Mouse (Mus musculus) megakaryocyte-erythroid progenitor cell, adult 5-6 weeks (primary cell): ENCODE data around the gene Baz2b. TPM values are rescaled to one million over a fixed set of nuclear protein-coding genes. Genes with fewer than 3 reads are reported as not detected.

Experiments
- ATAC-seq: replicated peaks from 2 replicates; pipeline ENCODE4 v1.8.0; 2016; ENCODE audit warnings: mild to moderate bottlenecking, inconsistent platforms; ENCODE audit not compliant: severe bottlenecking, poor library complexity, low FRiP score, low TSS enrichment
- total RNA-seq, 2 experiments: library from RNA; stranded (forward) in 1 of 2; stranded (reverse) in 1 of 2; fragments of 200-1000, 215-1000 nt in 1 of 2; fragments of >200 nt in 1 of 2; fragmentation: Nextera tagmentation in 1 of 2; gene quantifications; 2 replicates each; pipeline ENCODE4 v1.2.3; 2014 to 2017

Gene Baz2b
- total RNA-seq, 2 experiments from 2014 or later = 68.8 to 82.5 TPM

DNA sequence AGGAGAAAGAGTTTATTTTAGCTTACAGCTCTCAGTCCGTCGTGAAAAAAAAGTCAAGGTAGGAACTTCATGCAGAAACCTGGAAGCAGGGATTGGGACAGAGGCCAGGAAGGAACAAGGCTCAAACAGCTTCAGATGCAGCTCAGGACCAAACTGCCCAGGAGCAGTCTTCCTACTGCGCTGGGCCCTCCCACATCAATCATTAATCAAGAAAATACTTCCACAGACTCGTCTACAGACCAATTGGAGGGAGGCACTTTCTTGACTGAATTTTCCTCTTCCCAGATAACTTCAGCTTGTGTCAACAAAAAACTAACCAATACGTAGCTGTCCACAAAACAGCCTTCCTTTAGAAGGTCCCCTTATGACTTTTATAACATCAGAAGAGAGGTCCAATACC, 144.2 kb downstream of the Baz2b start:
- no peak for ATAC-seq

DNA sequence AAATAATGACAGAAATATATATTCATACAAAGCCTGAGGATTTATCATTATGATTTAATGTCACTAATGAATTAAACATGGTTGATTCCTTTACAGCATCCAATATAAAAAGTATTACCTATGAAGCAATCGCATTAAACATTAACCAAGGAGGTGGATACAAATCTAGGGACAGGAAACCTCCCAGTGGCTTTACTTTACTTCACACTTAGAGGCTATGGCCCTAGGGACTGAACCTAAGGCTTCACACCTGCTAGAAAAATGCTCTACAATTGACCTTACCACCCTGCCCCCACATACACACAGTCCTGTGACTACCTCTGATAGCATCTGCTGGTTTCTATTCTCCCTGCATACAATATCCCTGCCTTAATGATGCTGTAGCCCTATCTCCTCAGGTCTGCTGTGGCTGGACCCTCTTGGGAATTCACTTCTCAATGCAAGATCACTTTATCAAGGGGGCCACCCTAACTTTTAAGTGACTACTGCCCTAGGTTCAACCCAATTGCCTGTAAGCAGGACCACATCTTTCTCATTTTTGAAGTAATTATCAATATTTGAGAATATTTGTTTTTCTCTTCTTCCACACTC, 149.4 kb downstream of the Baz2b start:
- no peak for ATAC-seq

DNA sequence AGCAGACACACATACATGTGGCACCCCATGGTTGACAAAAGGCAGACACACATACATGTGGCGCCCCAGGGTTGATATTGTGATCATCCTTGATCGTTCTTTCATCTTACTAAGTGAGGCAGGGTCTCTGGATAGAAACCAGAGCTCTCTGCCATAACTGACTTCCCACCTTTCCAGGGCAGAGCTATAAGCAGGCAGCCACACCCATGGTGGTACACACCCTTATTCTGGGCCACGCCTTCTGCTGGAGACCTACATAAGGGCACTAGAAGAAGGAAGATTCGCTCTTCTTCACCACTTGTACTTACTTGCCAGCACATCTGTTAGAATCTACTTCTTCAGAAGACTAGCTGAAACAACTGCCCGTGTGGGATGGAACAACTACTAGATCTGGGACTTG, 150.3 kb downstream of the Baz2b start:
- ATAC-seq = peak; percentile 74

DNA sequence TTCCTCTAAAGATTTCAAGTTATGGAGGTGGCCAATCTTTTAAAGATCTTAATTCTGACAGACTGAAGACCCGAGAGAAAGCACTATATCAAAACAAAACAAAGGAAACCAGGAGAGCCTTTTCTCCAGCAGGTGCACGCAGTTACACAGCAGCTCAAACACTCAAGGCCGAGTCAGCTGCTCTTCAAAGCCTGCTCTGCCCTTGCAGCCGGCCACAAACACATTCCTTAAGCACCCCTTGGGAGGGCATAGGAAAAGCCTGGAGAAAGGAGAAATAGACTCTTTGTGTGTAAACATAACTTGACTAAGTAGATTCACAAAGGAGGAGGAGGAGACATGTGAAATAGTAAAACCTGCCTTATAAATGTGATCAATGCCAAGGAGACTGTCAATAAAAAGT, 153.6 kb downstream of the Baz2b start:
- no peak for ATAC-seq

DNA sequence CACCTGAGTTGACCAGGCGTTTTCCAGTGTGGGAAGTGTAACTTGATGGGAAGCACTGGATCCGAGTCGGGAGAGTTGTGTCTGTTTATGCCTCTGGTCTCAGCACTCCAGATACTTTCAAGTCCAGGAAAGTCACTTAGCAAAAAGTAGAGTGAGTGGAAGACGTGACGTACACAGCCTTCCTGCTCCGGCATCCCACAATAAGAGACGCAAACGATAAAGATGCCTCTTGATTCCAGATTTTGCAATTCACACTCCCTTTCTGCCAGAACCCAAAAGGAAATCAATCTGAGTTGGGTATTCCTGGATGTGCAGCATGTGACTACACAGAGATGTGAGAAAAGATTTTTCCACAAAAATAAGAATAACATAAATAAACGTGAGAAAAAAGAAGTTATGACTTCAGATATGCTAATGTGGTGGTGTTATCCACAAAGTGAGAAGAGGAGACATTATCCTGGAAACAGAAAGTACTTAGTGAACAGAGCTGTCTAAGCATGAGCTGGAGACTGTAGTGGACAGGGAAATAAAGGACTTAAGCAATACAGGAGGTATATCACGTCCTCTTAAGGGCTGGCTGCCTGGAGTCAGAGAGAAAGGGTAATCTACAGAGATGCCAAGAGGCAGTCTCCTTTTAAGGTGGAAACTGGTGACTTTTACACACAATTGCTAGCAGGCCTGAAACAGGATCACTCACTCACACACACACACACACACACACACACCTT, 154.7 kb downstream of the Baz2b start:
- ATAC-seq = no peak

DNA sequence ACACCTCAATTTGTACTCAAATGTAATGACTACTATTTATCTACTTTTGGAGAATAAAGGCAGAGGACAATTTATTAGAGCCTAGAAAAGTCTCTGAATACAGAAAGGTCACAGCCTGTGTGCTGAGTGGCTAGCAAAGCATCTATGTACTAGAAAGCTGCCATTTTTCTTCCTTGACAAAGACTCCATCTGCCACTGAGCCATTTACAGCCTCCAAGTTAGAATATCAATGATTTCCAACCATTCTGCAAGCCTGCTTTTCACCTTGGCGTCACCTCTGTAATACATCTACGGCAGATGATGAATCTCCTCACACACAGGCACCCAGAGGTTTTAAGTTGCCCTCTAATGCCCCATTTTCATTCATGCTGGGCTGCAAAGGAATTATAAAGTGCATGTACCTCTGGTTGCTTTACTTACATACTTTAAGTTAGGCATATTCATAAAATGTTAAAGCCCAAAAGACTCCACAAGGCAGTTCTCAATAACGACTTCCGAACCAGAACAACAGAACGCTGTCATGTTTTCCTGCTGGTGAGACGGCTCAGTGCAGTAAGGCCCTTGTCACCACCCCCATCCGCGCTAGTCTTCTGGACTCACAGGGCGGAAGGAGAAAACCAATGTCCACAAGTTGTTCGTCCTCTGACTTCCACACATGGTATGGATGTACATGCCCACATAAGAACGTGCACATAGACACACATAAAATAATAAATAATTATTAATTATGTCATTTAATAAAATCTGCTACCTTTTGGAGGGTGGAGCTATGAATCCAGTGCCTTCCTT, 156.2 kb downstream of the Baz2b start:
- no peak for ATAC-seq

DNA sequence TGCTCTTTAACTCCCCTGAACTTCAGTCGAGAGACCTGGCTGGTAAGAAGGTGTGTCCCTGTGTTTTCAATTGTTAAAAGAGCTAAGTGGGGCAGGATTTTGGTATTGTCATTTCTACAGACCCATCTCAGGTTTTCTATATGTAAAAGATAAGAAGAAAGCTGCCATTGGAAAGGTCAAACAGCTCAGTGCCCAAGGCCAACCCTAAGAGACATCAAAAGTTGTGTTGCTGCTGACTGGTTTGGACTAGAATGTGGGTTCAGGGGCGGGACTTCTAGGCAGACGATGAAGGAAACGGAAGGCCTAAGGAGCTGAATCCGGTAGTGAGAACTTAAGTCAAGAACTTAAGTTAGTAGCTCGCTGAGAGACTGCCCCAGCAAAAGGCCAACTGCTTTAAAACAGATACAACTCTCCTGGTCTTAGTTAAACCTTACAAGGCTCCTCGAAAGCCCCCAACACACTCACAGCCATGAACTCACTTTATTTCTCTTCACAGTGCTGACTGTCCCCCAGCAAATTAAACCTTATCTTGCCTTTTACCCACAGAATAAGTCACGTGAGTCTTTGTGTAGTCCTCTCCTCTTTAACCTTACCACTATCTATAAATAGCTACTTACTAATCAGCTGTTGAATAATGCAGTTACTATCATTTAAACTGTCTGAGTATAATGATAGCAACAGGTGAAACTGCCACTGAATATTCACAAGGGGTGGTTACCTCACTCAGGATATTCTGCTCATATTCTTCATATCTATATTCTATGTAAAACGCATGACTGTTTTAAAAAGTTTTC, 158.8 kb downstream of the Baz2b start:
- ATAC-seq = peak; percentile 47

DNA sequence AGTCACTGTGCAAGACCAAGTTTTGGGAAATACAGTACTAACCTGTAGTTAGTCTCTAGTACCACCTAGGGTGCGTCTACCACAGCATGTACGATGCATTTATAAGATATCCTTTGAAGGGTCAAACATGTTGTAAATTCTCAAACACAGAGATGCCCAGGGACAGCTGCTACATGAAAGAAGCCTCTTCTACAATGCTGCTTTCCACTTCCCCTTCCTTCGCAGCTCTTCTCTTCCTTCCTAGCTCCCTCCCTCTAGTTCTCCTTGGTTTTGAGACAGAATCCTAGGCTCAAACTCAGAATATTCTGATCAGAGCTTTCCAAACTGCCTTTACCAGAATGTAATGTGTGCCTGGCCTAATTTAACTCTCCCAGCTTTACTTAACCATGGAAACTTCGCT, 159.8 kb downstream of the Baz2b start:
- no peak for ATAC-seq

DNA sequence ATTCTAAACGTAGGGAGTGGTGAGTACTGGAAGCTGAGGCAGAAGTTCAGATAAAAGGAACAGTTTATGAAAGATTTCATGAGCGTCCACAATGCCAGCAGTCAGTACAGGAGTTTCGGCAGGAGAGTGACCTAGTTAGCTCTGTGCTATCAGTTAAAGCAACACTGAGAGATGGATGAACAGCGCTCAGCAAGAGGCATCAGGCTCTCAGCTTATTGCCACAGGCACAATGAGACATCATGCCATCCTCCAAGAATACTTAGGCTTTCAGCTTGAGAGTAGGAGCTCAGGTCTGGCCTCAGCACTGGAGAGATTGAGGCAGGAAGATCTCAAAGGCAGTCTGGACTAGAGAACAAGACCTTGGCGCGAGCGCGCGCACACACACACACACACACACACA, 160.3 kb downstream of the Baz2b start:
- ATAC-seq = no peak

DNA sequence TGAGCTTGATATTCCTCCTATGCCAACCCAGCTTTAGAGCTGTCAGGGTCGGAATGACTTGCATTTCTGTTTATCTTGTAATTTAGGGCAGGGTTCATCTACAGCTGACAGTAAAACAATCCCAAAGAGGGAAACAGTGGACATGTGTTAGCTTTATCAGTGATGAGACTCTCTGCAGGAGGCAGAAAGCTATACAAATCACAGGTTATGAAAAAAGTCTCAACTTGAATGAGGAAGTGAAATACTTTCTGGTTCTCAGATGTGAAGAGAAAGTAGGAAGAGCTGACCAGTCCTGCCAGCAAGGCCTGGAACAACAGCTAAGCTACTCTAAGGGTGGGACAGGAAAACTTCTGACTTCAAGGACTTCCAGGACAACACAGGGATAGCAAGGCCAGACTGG, 163.6 kb downstream of the Baz2b start:
- ATAC-seq = peak; percentile 82

DNA sequence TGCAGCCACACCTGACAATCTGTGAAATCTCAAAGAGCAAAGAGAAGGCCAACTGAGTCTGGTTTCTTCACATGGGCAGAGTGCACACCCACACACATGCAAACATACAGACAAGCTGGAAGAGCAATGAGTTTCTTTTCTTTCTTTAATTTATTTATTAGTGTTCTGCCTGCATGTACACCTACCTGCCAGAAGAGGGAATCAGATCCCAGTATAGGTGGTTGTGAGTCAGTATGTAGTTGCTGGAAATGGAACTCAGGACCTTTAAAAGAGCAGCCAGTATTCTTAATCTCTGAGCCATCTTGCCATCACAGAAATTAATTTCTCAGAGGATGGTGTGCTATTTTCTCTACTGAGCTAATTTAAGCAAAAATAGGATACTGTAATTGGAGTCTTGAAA, 164.7 kb downstream of the Baz2b start:
- peak; percentile 49; the same call in 1 of the 2 replicates for ATAC-seq

DNA sequence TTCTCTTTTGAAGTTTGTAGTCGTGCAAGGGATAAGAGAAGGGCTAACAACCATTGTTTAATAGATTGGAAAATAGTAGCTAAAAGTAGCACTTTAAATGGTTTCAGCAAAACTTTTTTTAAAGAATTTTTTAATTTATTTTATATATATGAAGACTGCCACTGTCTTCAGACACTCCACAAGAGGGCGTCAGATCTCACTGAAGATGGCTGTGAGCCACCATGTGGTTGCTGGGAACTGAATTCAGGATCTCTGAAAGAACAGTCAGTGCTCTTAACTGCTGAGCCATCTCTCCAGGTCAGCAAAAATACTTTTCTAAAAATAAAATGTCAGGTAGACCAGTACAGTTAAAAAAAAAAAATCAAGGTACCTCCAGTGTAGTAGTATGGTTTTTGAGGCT, 165.1 kb downstream of the Baz2b start:
- ATAC-seq = no peak

DNA sequence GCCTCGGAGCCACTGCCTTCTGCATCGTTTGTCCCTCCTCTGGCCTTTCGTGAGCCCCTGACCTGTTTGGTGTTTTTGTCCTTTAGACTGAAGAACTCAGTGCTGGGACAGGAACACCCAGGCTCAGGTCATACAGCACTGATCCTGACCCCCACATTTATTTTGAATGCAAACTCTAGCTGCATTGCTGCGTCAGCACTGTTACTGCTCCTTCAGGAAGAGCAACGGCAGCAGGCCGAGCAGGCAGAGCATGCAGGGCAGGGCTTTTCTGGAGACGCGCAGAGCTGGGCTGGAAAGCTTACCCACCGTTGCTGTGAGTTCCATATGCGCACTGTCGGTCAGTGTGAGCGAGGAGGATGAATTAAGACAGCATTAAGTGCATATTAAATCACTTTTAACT, 166.9 kb downstream of the Baz2b start:
- ATAC-seq = no peak

DNA sequence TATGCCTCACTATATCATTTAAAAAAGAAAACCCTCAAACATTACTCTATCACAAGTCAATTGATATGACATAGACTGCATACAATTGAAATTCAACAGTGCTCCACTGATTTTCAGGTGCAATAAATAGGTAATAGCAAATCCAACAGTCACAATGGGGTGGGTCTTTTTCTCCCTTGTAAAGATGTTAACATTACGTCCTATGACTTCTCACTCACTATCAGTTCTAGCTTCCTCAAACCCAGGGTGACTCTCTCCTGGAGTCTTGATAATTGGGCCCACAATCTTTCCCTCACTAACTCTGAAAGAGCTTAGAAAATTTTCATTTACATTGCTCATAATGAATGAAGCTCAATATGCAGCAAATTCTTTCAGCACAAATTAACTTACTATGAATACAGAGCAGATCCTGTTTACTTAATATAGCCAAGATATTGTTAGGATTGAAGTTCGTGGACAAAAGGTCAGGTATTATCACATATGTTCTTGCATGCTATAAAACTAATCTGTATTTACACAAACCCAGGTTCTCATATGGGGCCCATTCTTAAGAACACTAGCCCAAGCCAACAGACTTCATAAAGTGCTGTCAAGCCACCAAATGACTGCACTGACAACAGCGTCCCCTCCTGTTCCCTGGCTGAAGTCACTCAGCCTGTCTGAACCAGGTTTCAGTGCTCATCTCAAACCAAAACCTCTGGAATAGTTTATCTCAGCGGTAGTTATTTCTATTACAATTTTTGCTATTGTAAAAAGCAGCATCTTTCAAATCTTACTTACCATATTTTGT, 168.0 kb downstream of the Baz2b start:
- no peak for ATAC-seq

DNA sequence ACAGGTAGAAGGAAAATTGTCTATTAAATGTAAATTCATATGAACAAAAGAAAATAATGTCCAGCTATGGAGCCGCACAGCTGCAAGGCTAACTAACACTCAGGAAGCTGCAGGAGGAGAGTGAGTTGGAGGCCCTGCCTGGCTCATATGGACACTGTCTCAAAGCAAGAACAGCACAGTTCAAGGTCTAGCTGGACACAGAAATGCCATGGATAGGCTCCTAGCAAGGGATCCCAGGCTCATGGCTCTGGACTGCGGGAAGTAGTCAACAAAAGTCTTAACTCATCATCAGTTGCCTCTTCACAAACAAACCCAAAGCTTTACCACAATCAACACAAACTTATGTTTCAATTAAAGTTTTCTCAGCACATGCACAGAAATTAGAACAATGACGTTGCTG, 169.5 kb downstream of the Baz2b start:
- no peak for ATAC-seq

DNA sequence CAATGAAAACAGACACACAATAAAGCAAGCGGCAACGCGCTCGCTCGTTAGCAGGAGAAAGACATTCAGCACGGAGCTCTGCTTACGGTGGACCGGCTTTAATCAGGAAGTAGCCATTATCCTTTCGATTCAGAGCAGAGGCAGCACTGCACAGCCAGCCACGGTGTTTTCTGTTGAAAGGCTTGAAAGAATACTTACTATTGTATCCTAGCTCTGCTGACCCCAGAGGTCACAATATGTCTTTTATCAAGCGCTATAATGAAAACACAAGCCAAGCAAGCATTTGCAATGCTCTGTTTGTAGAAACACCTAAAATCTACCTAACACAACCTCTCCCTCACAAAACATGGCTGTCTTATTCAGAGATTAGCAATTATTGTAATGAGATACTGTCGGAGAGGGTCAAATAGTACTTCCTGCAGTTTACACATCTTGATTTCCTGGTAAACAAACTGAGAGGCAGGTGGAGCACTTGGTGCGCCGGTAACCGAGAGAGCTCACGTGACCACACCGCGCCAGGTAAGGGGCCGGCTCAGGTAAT, 172.6 kb downstream of the Baz2b start:
- ATAC-seq = peak; percentile 86

DNA sequence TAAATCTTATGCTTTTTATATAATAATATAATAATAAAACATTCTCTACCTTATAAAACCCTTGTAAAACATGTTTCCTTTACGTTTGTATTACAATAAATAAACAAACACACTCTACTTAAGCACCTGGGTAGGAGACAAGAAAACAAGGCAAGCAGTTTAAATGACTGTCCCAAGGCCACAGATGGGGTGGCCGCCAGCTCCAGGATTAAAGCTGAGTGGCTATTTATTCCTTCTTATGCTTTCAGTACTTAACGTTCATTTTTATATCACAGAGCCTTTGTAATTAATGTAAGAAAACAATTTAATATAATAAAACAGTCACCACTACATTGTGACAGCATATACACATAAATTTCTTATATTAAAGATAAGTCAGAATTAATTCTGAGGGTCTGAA, 173.3 kb downstream of the Baz2b start:
- ATAC-seq = no peak

DNA sequence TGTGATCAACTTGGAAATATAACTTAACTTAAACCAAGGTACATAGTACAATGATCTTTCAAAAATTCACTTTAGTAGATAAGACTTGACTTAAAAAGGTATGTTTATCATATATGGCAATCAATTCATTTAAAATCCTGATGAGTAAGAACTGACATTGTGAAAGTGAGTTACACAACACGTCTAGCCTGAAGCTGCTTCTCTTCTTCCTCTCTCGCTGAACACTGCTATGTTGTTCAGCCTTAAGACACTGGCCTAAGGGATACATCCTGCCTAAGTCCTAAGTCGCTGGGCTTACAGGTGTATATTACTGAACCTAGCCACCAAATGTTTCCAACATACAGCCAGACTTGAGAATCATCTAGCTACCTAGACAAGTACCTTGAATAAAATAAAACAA, 178.6 kb downstream of the Baz2b start:
- no peak for ATAC-seq

DNA sequence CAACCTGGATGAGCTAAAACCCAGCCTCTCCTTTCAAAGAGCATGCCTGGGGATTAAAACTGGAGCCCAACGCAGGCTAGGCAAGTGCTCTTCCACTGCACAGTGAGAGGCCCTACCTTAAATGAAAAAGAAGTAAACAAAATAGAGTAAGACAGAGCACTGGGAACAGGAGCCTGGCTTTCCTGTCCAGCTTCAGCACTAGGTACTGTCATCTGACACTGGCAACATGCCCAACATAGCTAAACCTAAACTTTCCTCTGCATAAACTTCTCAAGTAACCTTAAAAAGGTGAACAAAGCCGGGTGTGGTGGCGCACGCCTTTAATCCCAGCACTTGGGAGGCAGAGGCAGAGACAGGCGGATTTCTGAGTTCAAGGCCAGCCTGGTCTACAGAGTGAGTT, 180.6 kb downstream of the Baz2b start:
- ATAC-seq = no peak
